Mouse (Mus musculus): ENCODE measurements at regions not wholly inside any gene's neighbourhood (a gene's known extent, or its start where the extent isn't known, plus 50 kb on each side); places are given as distances from the start of the nearest gene placed in this dataset.

GRCm38 (mm10) chr4:124130946-124131345 is 213.1 kb upstream of the 4930535I16Rik start:
- Histone ChIP-seq H3K4me3 (ENCODE audit: low read depth, low read length) (no peak overlapping the region), H3K4me2 (replicated peaks; ENCODE audit: low read depth, low read length) (no peak overlapping the region), H3K27ac (ENCODE audit: low read length) (no peak overlapping the region), H3K27me3 (replicated peaks; ENCODE audit: insufficient read depth, low read length) (no peaks in the 10 kb centered on the region), H3K9me3 (ENCODE audit: low read length) (no peaks in the 10 kb centered on the region), H3K36me3 (ENCODE audit: insufficient read depth, low read length) (no peaks in the 10 kb centered on the region), H3K4me1 (ENCODE audit: insufficient read depth, low read depth, low read length) (no peaks in the 10 kb centered on the region), H3K9ac (replicated peaks; ENCODE audit: low read depth) (no peak overlapping the region)
- no peak for TF ChIP-seq EP300 (IDR thresholded peaks at IDR 0.05)
- TF ChIP-seq CTCF (IDR thresholded peaks at IDR 0.05), result peak; percentile 30; the same call in 1 of the 2 replicates
- WGBS, result 61% methylated on average over 5 of the region's 5 CpGs
- DNase-seq (ENCODE audit: low spot score) (no peak), ATAC-seq (no peak)

GRCm38 (mm10) chr4:124126258-124126657 is 208.4 kb upstream of the 4930535I16Rik start:
- Histone ChIP-seq H3K27ac (ENCODE audit: low read length) (no peak overlapping the region), H3K4me1 (ENCODE audit: insufficient read depth, low read depth, low read length) (no peaks in the 10 kb centered on the region), H3K4me2 (replicated peaks; ENCODE audit: low read depth, low read length) (no peak overlapping the region), H3K27me3 (replicated peaks; ENCODE audit: insufficient read depth, low read length) (no peaks in the 10 kb centered on the region), H3K9ac (replicated peaks; ENCODE audit: low read depth) (no peak overlapping the region), H3K4me3 (ENCODE audit: low read depth, low read length) (no peak overlapping the region), H3K36me3 (ENCODE audit: insufficient read depth, low read length) (no peaks in the 10 kb centered on the region), H3K9me3 (ENCODE audit: low read length) (no peaks in the 10 kb centered on the region)
- no peak for TF ChIP-seq CTCF (IDR thresholded peaks at IDR 0.05)
- TF ChIP-seq EP300 (IDR thresholded peaks at IDR 0.05), result no peak
- WGBS, result 51% methylated on average over 8 of the region's 8 CpGs
- ATAC-seq, result no peak
- no peak for DNase-seq (ENCODE audit: low spot score)

- 53% methylated on average over 6 of the region's 6 CpGs for WGBS
- no peak for DNase-seq (ENCODE audit: low spot score)
- Histone ChIP-seq H3K36me3 (ENCODE audit: insufficient read depth, low read length) (no peaks in the 10 kb centered on the region), H3K27me3 (replicated peaks; ENCODE audit: insufficient read depth, low read length) (no peaks in the 10 kb centered on the region), H3K27ac (ENCODE audit: low read length) (no peak overlapping the region), H3K9me3 (ENCODE audit: low read length) (no peaks in the 10 kb centered on the region), H3K4me1 (ENCODE audit: insufficient read depth, low read depth, low read length) (no peaks in the 10 kb centered on the region), H3K4me3 (ENCODE audit: low read depth, low read length) (no peak overlapping the region), H3K4me2 (replicated peaks; ENCODE audit: low read depth, low read length) (no peak overlapping the region), H3K9ac (replicated peaks; ENCODE audit: low read depth) (no peak overlapping the region)
- TF ChIP-seq CTCF (IDR thresholded peaks at IDR 0.05) (no peak), EP300 (IDR thresholded peaks at IDR 0.05) (no peak)
- no peak for ATAC-seq
These were observed 202.5 kb upstream of the 4930535I16Rik start for GRCm38 (mm10) chr4:124120334-124120733.

- TF ChIP-seq CTCF (IDR thresholded peaks at IDR 0.05), result no peak
- no peak for TF ChIP-seq EP300 (IDR thresholded peaks at IDR 0.05)
- 66% methylated on average over 12 of the region's 12 CpGs for WGBS
- no peaks in the 10 kb centered on the region for H3K4me1 ChIP-seq (ENCODE audit: insufficient read depth, low read depth, low read length)
These were observed 196.1 kb upstream of the 4930535I16Rik start for GRCm38 (mm10) chr4:124113856-124114345.

GRCm38 (mm10) chr4:124110705-124111104 is 192.9 kb upstream of the 4930535I16Rik start:
- no peaks in the 10 kb centered on the region for H3K36me3 ChIP-seq (ENCODE audit: insufficient read depth, low read length)
- no peak overlapping the region for H3K4me2 ChIP-seq (replicated peaks; ENCODE audit: low read depth, low read length)
- H3K27ac ChIP-seq (ENCODE audit: low read length), result no peak overlapping the region
- no peaks in the 10 kb centered on the region for H3K4me1 ChIP-seq (ENCODE audit: insufficient read depth, low read depth, low read length)
- DNase-seq (ENCODE audit: low spot score) (no peak), ATAC-seq (no peak)
- TF ChIP-seq CTCF (IDR thresholded peaks at IDR 0.05) (peak; percentile 55), EP300 (IDR thresholded peaks at IDR 0.05) (no peak)
- 0 out of 2 replicates have a peak, but pooled peaks cover 4% of the 10 kb centered on the region for H3K27me3 ChIP-seq (replicated peaks; ENCODE audit: insufficient read depth, low read length)
- WGBS, result 62% methylated on average over 8 of the region's 8 CpGs
- H3K9ac ChIP-seq (replicated peaks; ENCODE audit: low read depth), result no peak overlapping the region
- H3K4me3 ChIP-seq (ENCODE audit: low read depth, low read length), result no peak overlapping the region
- H3K9me3 ChIP-seq (ENCODE audit: low read length), result no peaks in the 10 kb centered on the region

More at GRCm38 (mm10) chr4:124113856-124114345, 196.1 kb upstream of the 4930535I16Rik start:
- DNase-seq (ENCODE audit: low spot score), result no peak
- Histone ChIP-seq H3K4me3 (ENCODE audit: low read depth, low read length) (no peak overlapping the region), H3K9ac (replicated peaks; ENCODE audit: low read depth) (no peak overlapping the region), H3K4me2 (replicated peaks; ENCODE audit: low read depth, low read length) (no peak overlapping the region), H3K36me3 (ENCODE audit: insufficient read depth, low read length) (no peaks in the 10 kb centered on the region), H3K27ac (ENCODE audit: low read length) (no peak overlapping the region), H3K27me3 (replicated peaks; ENCODE audit: insufficient read depth, low read length) (0 out of 2 replicates have a peak, but pooled peaks cover 4% of the 10 kb centered on the region), H3K9me3 (ENCODE audit: low read length) (no peaks in the 10 kb centered on the region)
- ATAC-seq, result no peak

GRCm38 (mm10) chr4:124109371-124109770 is 191.5 kb upstream of the 4930535I16Rik start:
- no peak for DNase-seq (ENCODE audit: low spot score)
- Histone ChIP-seq H3K4me1 (ENCODE audit: insufficient read depth, low read depth, low read length) (no peaks in the 10 kb centered on the region), H3K4me2 (replicated peaks; ENCODE audit: low read depth, low read length) (no peak overlapping the region), H3K9ac (replicated peaks; ENCODE audit: low read depth) (no peak overlapping the region), H3K27ac (ENCODE audit: low read length) (no peak overlapping the region), H3K36me3 (ENCODE audit: insufficient read depth, low read length) (no peaks in the 10 kb centered on the region), H3K4me3 (ENCODE audit: low read depth, low read length) (no peak overlapping the region), H3K9me3 (ENCODE audit: low read length) (no peaks in the 10 kb centered on the region), H3K27me3 (replicated peaks; ENCODE audit: insufficient read depth, low read length) (0 out of 2 replicates have a peak, but pooled peaks cover 4% of the 10 kb centered on the region)
- ATAC-seq, result no peak
- WGBS, result 78% methylated on average over 3 of the region's 3 CpGs
- no peak for TF ChIP-seq EP300 (IDR thresholded peaks at IDR 0.05)
- TF ChIP-seq CTCF (IDR thresholded peaks at IDR 0.05), result no peak

- Histone ChIP-seq H3K36me3 (ENCODE audit: insufficient read depth, low read length) (no peaks in the 10 kb centered on the region), H3K27me3 (replicated peaks; ENCODE audit: insufficient read depth, low read length) (no peaks in the 10 kb centered on the region), H3K9ac (replicated peaks; ENCODE audit: low read depth) (no peak overlapping the region), H3K4me2 (replicated peaks; ENCODE audit: low read depth, low read length) (no peak overlapping the region), H3K9me3 (ENCODE audit: low read length) (no peaks in the 10 kb centered on the region), H3K4me3 (ENCODE audit: low read depth, low read length) (no peak overlapping the region), H3K27ac (ENCODE audit: low read length) (no peak overlapping the region), H3K4me1 (ENCODE audit: insufficient read depth, low read depth, low read length) (no peaks in the 10 kb centered on the region)
- no peak for ATAC-seq
- DNase-seq (ENCODE audit: low spot score), result no peak
- TF ChIP-seq CTCF (IDR thresholded peaks at IDR 0.05) (peak; percentile 65), EP300 (IDR thresholded peaks at IDR 0.05) (no peak)
- WGBS, result 28% methylated on average over 2 of the region's 2 CpGs
These were observed 184.9 kb upstream of the 4930535I16Rik start for GRCm38 (mm10) chr4:124102684-124103083.

All from lung, postnatal 0 days (tissue).